Mouse (Mus musculus) ES-E14 (cell line): ENCODE data around the gene Rad51b.

Experiments
- CHD2 ChIP-seq: IDR thresholded peaks from 2 replicates; pipeline ENCODE4 v1.6.1; 2014; ENCODE audit warnings: mild to moderate bottlenecking, low read depth, low read length, inconsistent platforms
- MAFK ChIP-seq: IDR thresholded peaks from 2 replicates; pipeline ENCODE4 v1.6.1; 2014; ENCODE audit warnings: mild to moderate bottlenecking, low read depth, low read length, inconsistent platforms; ENCODE audit not compliant: insufficient read depth
- ZC3H11A ChIP-seq: IDR thresholded peaks from 2 replicates; pipeline ENCODE4 v1.6.1; 2012; ENCODE audit warnings: low read depth, mild to moderate bottlenecking, inconsistent platforms, low read length, borderline replicate concordance
- ZNF384 ChIP-seq: IDR thresholded peaks from 2 replicates; pipeline ENCODE4 v1.6.1; 2012; ENCODE audit warnings: low read depth, low read length, inconsistent platforms

DNA sequence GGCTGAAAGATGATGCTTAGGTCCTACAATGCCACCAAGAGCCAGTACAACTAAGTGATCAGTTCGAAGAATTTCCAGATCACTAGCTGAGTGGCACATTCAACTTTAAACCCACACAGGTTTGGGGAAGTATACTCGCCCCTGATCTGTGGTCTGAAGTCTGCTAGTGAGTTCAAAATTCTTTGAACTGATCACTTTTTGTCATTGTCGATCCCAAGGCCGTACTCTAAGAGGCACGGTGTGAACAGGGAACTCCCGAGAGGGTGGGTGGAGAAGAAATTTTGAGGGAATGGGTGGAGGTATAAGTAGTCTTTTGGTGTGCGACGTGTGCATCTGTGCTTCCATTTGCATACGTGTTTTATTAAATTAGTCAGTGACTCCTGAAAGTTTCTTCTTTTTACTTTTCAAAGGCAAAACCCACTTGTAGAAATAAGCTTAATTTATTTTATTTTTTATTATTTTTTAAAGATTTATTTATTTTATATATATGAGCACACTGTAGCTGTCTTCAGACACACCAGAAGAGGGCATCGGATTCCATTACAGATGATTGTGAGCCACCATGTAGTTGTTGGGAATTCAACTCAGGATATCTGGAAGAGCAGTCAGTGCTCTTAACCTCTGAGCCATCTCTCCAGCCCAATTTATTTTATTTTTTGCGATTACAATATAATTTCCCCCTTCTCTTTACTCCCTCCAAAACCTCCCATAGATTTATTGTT lies 443.0 kb downstream of the Rad51b start:
- no peak for TF ChIP-seq CHD2
- no peak for TF ChIP-seq ZNF384
- TF ChIP-seq MAFK = no peak
- no peak for TF ChIP-seq ZC3H11A
